Mouse (Mus musculus) thymus, adult 2 months (tissue): ENCODE data around the gene Tbx6.

Source experiments
- CTCF ChIP-seq: fragments of 200-500 bp; IDR thresholded peaks from 2 replicates; pipeline ENCODE4 v1.5.1; 2012; ENCODE audit warnings: mild to moderate bottlenecking, control low read depth, low read length, moderate library complexity, borderline replicate concordance; ENCODE audit not compliant: control insufficient read depth, poor library complexity, insufficient read depth; ENCODE audit errors: extremely low read depth
- POLR2A ChIP-seq: fragments of 200-500 bp; IDR thresholded peaks from 2 replicates; pipeline ENCODE4 v1.6.1; 2012; ENCODE audit warnings: mild to moderate bottlenecking, low read length, control low read depth, moderate library complexity; ENCODE audit not compliant: control insufficient read depth, poor library complexity, insufficient read depth; ENCODE audit errors: extremely low read depth

DNA sequence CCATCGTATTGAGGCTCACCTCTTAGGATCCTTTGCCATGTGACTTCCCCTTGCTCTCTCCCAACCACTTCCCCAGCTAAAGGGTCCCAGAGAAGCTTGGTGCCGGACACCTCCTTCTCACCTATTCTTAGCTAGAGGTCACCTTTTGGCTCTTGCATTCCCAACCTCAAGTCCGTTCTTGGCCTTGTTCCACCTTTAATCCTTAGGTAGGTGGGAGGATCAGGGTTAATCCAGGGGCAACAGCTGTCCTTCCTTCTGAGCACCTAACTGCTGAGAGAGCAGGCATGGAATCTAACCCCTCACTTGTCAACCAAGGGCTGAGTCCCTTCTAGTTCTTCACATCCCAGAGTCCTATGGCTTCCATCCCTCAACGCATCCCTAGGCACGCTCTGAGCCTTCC, 44.7 kb downstream of the Tbx6 start:
- TF ChIP-seq CTCF: no peak
- TF ChIP-seq POLR2A: no peak
